Mouse (Mus musculus): ENCODE results near the gene Scn5a. TPM values are rescaled to one million over a fixed set of nuclear protein-coding genes. Genes with fewer than 3 reads are reported as not detected.

Gene Scn5a
- 0.19 and 0.42 TPM in 2 replicates for polyA plus RNA-seq (2015; fragmentation: Nextera tagmentation; extraction: Ambion mirVana)

GRCm38 (mm10) chr9:119578636-119579438 lies at the start of gene Scn5a:
TSS of gene Scn5a (minus strand) at chr9:119579016.
- peak within 1 kb of the TSS; percentile 22; the same call in 1 of the 2 replicates for H3K9ac ChIP-seq
- no peak within 1 kb of the TSS for H3K27ac ChIP-seq
- peaks cover 7% of the 10 kb centered on the region for H3K4me1 ChIP-seq
- H3K4me3 ChIP-seq (replicated peaks), result peak within 1 kb of the TSS; percentile 56
- peak; percentile 69; the same call in 1 of the 2 replicates for ATAC-seq (ENCODE audit: insufficient read depth, low FRiP score, low read depth)
- peak within 1 kb of the TSS; percentile 99 for H3K4me2 ChIP-seq
- no peaks in the 10 kb centered on the region for H3K9me3 ChIP-seq
- H3K27me3 ChIP-seq (replicated peaks), result peaks cover 66% of the 10 kb centered on the region
- H3K36me3 ChIP-seq, result no peaks in the 10 kb centered on the region
- 1% methylated on average over 43 of the region's 99 CpGs for WGBS

GRCm38 (mm10) chr9:119627227-119627626 lies 48.4 kb upstream of the Scn5a start:
- no peak for ATAC-seq (ENCODE audit: insufficient read depth, low FRiP score, low read depth)
- H3K27me3 ChIP-seq (replicated peaks), result no peaks in the 10 kb centered on the region
- WGBS, result 77% methylated on average over 6 of the region's 6 CpGs

GRCm38 (mm10) chr9:119624151-119624550 lies 45.3 kb upstream of the Scn5a start:
- no peak overlapping the region for H3K4me3 ChIP-seq (replicated peaks)
- H3K27me3 ChIP-seq (replicated peaks), result no peaks in the 10 kb centered on the region
- WGBS, result 72% methylated on average over 4 of the region's 4 CpGs
- no peak for ATAC-seq (ENCODE audit: insufficient read depth, low FRiP score, low read depth)
- no peak overlapping the region for H3K4me2 ChIP-seq
- no peaks in the 10 kb centered on the region for H3K9me3 ChIP-seq
- no peak overlapping the region for H3K9ac ChIP-seq
- no peaks in the 10 kb centered on the region for H3K36me3 ChIP-seq
- no peak overlapping the region for H3K27ac ChIP-seq
- H3K4me1 ChIP-seq, result no peaks in the 10 kb centered on the region

More at GRCm38 (mm10) chr9:119627227-119627626, 48.4 kb upstream of the Scn5a start:
- H3K4me2 ChIP-seq, result no peak overlapping the region
- H3K4me1 ChIP-seq, result no peaks in the 10 kb centered on the region
- H3K27ac ChIP-seq, result no peak overlapping the region
- H3K36me3 ChIP-seq, result no peaks in the 10 kb centered on the region
- no peak overlapping the region for H3K4me3 ChIP-seq (replicated peaks)
- H3K9me3 ChIP-seq, result no peaks in the 10 kb centered on the region
- H3K9ac ChIP-seq, result no peak overlapping the region

- no peaks in the 10 kb centered on the region for H3K36me3 ChIP-seq
- WGBS, result 71% methylated on average over 6 of the region's 6 CpGs
- no peaks in the 10 kb centered on the region for H3K9me3 ChIP-seq
- H3K27ac ChIP-seq, result no peak overlapping the region
- no peak overlapping the region for H3K4me2 ChIP-seq
- no peaks in the 10 kb centered on the region for H3K27me3 ChIP-seq (replicated peaks)
- H3K4me3 ChIP-seq (replicated peaks), result no peak overlapping the region
- ATAC-seq (ENCODE audit: insufficient read depth, low FRiP score, low read depth), result no peak
- no peaks in the 10 kb centered on the region for H3K4me1 ChIP-seq
- H3K9ac ChIP-seq, result no peak overlapping the region
These were observed 36.0 kb upstream of the Scn5a start for GRCm38 (mm10) chr9:119614798-119615197.

GRCm38 (mm10) chr9:119610563-119611166 lies 31.8 kb upstream of the Scn5a start:
- Histone ChIP-seq H3K9ac (no peak overlapping the region), H3K4me3 (replicated peaks) (no peak overlapping the region), H3K4me2 (no peak overlapping the region), H3K4me1 (no peaks in the 10 kb centered on the region), H3K27ac (no peak overlapping the region), H3K9me3 (no peaks in the 10 kb centered on the region), H3K27me3 (replicated peaks) (no peaks in the 10 kb centered on the region), H3K36me3 (no peaks in the 10 kb centered on the region)
- WGBS, result 88% methylated on average over 7 of the region's 7 CpGs
- no peak for ATAC-seq (ENCODE audit: insufficient read depth, low FRiP score, low read depth)

DNA sequence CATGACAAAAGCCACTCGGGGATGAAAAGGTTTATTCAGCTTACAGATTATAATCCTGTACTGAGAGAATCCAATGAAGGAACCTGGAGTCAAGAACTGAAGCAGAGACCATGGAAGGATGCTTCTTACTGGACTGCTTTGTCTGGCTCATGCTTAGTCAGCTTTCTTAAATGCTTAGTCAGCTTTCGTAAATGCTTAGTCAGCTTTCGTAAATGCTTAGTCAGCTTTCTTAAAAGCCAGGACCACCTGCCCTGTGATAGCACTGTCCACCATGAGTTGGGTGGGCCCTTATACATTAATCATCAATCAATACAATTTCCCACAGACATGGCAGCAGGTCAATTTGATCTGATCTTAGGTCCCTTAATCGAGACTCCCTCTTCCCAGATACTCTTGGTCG lies 28.1 kb upstream of the Scn5a start:
- ATAC-seq (ENCODE audit: insufficient read depth, low FRiP score, low read depth), result no peak
- no peak overlapping the region for H3K27ac ChIP-seq
- no peak overlapping the region for H3K4me2 ChIP-seq
- no peak overlapping the region for H3K4me3 ChIP-seq (replicated peaks)
- H3K9ac ChIP-seq, result no peak overlapping the region
- H3K36me3 ChIP-seq, result no peaks in the 10 kb centered on the region
- WGBS, result 88% methylated on average over 5 of the region's 5 CpGs
- H3K27me3 ChIP-seq (replicated peaks), result no peaks in the 10 kb centered on the region
- H3K4me1 ChIP-seq, result no peaks in the 10 kb centered on the region
- H3K9me3 ChIP-seq, result no peaks in the 10 kb centered on the region

DNA sequence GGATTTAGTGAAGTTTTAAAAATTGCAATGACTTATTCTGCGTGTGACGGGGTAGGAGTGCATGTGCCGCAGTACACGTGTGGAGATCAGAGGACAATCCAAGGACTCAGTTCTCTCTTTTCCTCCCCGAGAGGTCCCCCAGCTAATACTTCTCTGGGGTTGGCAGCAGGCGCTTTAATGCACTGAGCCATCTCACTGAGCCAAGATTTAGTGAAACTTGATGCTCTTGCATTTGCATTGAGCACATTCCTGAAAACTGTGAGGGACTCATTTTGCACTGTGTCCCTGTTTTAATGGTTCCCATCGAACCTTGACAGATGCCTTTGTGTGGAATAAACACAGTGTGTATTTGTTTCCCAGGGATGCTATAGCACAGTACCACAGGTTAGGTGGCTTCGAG lies 25.8 kb upstream of the Scn5a start:
- Histone ChIP-seq H3K36me3 (no peaks in the 10 kb centered on the region), H3K9me3 (no peaks in the 10 kb centered on the region), H3K9ac (no peak overlapping the region), H3K4me3 (replicated peaks) (no peak overlapping the region), H3K4me1 (no peaks in the 10 kb centered on the region), H3K27ac (no peak overlapping the region), H3K27me3 (replicated peaks) (no peaks in the 10 kb centered on the region), H3K4me2 (no peak overlapping the region)
- 66% methylated on average over 8 of the region's 8 CpGs for WGBS
- no peak for ATAC-seq (ENCODE audit: insufficient read depth, low FRiP score, low read depth)

GRCm38 (mm10) chr9:119598501-119598900 lies 19.7 kb upstream of the Scn5a start:
- no peak overlapping the region for H3K4me3 ChIP-seq (replicated peaks)
- H3K4me2 ChIP-seq, result no peak overlapping the region
- H3K9ac ChIP-seq, result no peak overlapping the region
- H3K4me1 ChIP-seq, result no peaks in the 10 kb centered on the region
- ATAC-seq (ENCODE audit: insufficient read depth, low FRiP score, low read depth), result no peak
- H3K27ac ChIP-seq, result no peak overlapping the region
- WGBS, result 70% methylated on average over 10 of the region's 10 CpGs
- H3K36me3 ChIP-seq, result no peaks in the 10 kb centered on the region
- H3K27me3 ChIP-seq (replicated peaks), result no peaks in the 10 kb centered on the region
- no peaks in the 10 kb centered on the region for H3K9me3 ChIP-seq

DNA sequence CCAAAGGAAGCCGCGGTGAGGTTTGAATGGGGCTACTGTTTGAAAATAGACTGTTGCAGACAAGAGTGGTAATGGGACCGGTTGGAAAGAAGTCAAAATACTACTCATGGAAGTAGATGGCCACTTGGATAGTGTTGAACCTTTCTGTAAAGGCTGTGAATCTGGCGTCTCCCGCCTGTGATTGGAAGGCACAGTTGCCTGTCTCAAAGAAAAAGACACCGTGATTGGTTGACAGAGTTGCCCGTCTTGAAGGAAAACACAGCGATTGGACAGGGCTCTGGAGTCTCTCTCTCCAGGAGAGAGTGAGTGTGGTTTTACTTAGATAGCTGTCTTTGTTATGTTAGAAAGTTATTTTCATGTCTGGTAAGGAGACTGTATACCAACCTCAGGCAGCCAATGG lies 18.5 kb upstream of the Scn5a start:
- no peak for ATAC-seq (ENCODE audit: insufficient read depth, low FRiP score, low read depth)
- Histone ChIP-seq H3K9me3 (no peaks in the 10 kb centered on the region), H3K9ac (no peak overlapping the region), H3K4me1 (no peaks in the 10 kb centered on the region), H3K36me3 (no peaks in the 10 kb centered on the region), H3K27ac (no peak overlapping the region), H3K27me3 (replicated peaks) (no peaks in the 10 kb centered on the region), H3K4me2 (no peak overlapping the region), H3K4me3 (replicated peaks) (no peak overlapping the region)
- WGBS, result 73% methylated on average over 8 of the region's 8 CpGs

- Histone ChIP-seq H3K27me3 (replicated peaks) (no peaks in the 10 kb centered on the region; the same call in 1 of the 2 replicates), H3K4me3 (replicated peaks) (no peak overlapping the region), H3K4me1 (peaks cover 6% of the 10 kb centered on the region; the same call in 1 of the 2 replicates), H3K9me3 (no peaks in the 10 kb centered on the region), H3K4me2 (no peak overlapping the region), H3K36me3 (no peaks in the 10 kb centered on the region), H3K27ac (no peak overlapping the region), H3K9ac (no peak overlapping the region)
- ATAC-seq (ENCODE audit: insufficient read depth, low FRiP score, low read depth), result no peak
- 83% methylated on average over 8 of the region's 8 CpGs for WGBS
These were observed 10.8 kb upstream of the Scn5a start for GRCm38 (mm10) chr9:119589592-119589991.

GRCm38 (mm10) chr9:119588763-119589449 lies 10.1 kb upstream of the Scn5a start:
- H3K9ac ChIP-seq, result no peak overlapping the region
- no peak overlapping the region for H3K27ac ChIP-seq
- H3K4me3 ChIP-seq (replicated peaks), result peak overlapping the region; percentile 5; the same call in 1 of the 2 replicates
- 24% methylated on average over 26 of the region's 26 CpGs for WGBS
- H3K9me3 ChIP-seq, result no peaks in the 10 kb centered on the region
- H3K4me2 ChIP-seq, result peak overlapping the region; percentile 44
- ATAC-seq (ENCODE audit: insufficient read depth, low FRiP score, low read depth), result peak; percentile 39; the same call in 1 of the 2 replicates
- H3K27me3 ChIP-seq (replicated peaks), result no peaks in the 10 kb centered on the region; the same call in 1 of the 2 replicates
- H3K36me3 ChIP-seq, result no peaks in the 10 kb centered on the region
- peaks cover 6% of the 10 kb centered on the region; the same call in 1 of the 2 replicates for H3K4me1 ChIP-seq

DNA sequence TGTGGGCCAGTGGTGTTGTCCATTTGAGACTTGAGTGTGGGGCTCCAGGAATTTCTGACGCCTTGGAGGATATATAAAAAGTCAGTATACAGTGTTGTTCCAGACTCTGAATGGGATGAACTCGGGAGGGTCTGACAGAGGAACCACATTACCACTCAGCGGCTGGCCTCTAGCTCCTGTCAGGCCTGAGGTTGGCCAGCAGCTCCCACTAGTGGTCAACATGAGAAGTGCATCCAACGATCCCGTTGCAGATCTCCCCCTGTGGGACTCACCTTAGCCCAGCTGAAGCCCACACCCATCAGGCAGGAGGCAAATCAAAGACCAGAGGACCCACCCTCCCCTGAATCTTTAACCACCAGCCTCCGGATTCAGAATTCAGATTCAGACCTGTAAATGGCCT lies 1.9 kb upstream of the Scn5a start:
- H3K9me3 ChIP-seq, result no peaks in the 10 kb centered on the region
- H3K4me2 ChIP-seq, result no peak overlapping the region
- peaks cover 7% of the 10 kb centered on the region for H3K4me1 ChIP-seq
- H3K4me3 ChIP-seq (replicated peaks), result no peak overlapping the region
- H3K9ac ChIP-seq, result no peak overlapping the region
- under 1% methylated on average over 6 of the region's 6 CpGs for WGBS
- no peaks in the 10 kb centered on the region for H3K36me3 ChIP-seq
- ATAC-seq (ENCODE audit: insufficient read depth, low FRiP score, low read depth), result no peak
- H3K27ac ChIP-seq, result no peak overlapping the region
- H3K27me3 ChIP-seq (replicated peaks), result peaks cover 52% of the 10 kb centered on the region
